Comparison of ENCODE assay signal across 11 mouse cellular contexts in the genomic region with DNA sequence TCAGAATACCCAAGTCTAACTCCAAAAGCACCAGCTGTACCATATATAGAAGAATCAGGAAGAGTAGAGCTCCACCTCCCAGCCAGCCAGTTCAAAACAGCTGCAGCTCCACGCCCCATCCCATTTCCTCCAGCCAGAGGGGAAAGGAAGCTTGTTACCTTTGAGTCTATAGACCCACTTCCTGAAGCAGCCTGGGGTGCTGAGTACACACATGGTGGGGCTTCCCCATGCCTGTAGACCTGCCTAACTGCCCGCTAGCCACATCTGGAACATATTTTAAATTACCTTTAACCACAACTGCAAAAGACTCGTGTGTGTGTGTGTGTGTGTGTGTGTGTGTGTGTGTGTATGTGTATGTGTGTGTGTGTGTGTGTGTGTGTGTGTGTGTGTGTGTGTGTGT.
A peak's percentile ranks its signal among the peaks of the same experiment; 100 is the strongest.
DNase-seq lines count a peak whose midpoint lies in the region; ATAC-seq and TF ChIP-seq lines count a peak whose summit lies in the region.
"Had no signal": no experiment of that assay in that cellular context is flagged by ENCODE, and none has a peak within 500 bp of the region (broad histone marks: within the 10 kb centered on the region; RNA-seq: fewer than 3 reads in every experiment).

No protein-coding gene starts in this region.

- peak; percentile 21; the same call in 1 of the 2 replicates for ATAC-seq in stomach, embryonic 16.5 days (ENCODE audit: insufficient read depth, low FRiP score)
- ATAC-seq: forebrain, postnatal 0 days had no signal

- no peak overlapping the region for H3K4me3 ChIP-seq in kidney, adult 2 months (ENCODE audit: insufficient read depth, low read depth, low read length)
- no peak overlapping the region for H3K4me3 ChIP-seq in stomach, embryonic 16.5 days (replicated peaks; ENCODE audit: low read length)
- H3K4me3 ChIP-seq: hindbrain, embryonic 10.5 days had no signal

- no peak overlapping the region for H3K9ac ChIP-seq in stomach, embryonic 16.5 days (ENCODE audit: low read length)
- H3K9ac ChIP-seq: forebrain, postnatal 0 days had no signal

- H3K9me3 ChIP-seq in stomach, embryonic 16.5 days (replicated peaks; ENCODE audit: control insufficient read depth, low read length): no peaks in the 10 kb centered on the region
- H3K9me3 ChIP-seq: hindbrain, embryonic 10.5 days had no signal

- TF ChIP-seq POLR2A in kidney, adult 2 months (IDR thresholded peaks at IDR 0.05; ENCODE audit: low read depth, low read length): no peak

- no peaks in the 10 kb centered on the region for H3K27me3 ChIP-seq in kidney, adult 2 months (replicated peaks; ENCODE audit: control insufficient read depth, insufficient read depth, low read length)
- H3K27me3 ChIP-seq in stomach, embryonic 16.5 days (ENCODE audit: control insufficient read depth, insufficient read depth, low read length): no peaks in the 10 kb centered on the region

- no peak for TF ChIP-seq CTCF in kidney, adult 2 months (conservative IDR thresholded peaks at IDR 0.05; ENCODE audit: insufficient read depth, insufficient read length, low read depth, low read length)

- intact Hi-C loops in heart, postnatal 10 days (cut with DNase I): no loop called here

- H3K4me2 ChIP-seq in stomach, embryonic 16.5 days (ENCODE audit: low read depth, low read length): no peak overlapping the region

- no peaks in the 10 kb centered on the region for H3K4me1 ChIP-seq in kidney, adult 2 months (ENCODE audit: control insufficient read depth, insufficient read depth, low read length)
- H3K4me1 ChIP-seq in stomach, embryonic 16.5 days (ENCODE audit: control insufficient read depth, insufficient read depth, low read length): no peaks in the 10 kb centered on the region

- peak; percentile 15 for DNase-seq in kidney, postnatal 10 days
- DNase-seq in kidney, adult 2 months: no peak
- peak; percentile 72 for DNase-seq in T-cell, adult 2 months (ENCODE audit: low spot score)
- DNase-seq in heart, postnatal 10 days: peak; percentile 35
- no peak for DNase-seq in frontal cortex, postnatal 10 days (ENCODE audit: low spot score in 2 of 2)
- DNase-seq in cerebellum, adult 18-20 months: no peak
- DNase-seq in adrenal gland, adult 2 months: no peak
- DNase-seq: forebrain, postnatal 0 days; kidney, postnatal 25 days had no signal

- no peak overlapping the region for H3K27ac ChIP-seq in kidney, adult 2 months (ENCODE audit: insufficient read depth, low read depth, low read length)
- H3K27ac ChIP-seq in stomach, embryonic 16.5 days (ENCODE audit: low read length): no peak overlapping the region

- 60% methylated on average over 3 of the region's 3 CpGs for WGBS in kidney, adult 2 months
- WGBS in stomach, embryonic 16.5 days: 68% methylated on average over 3 of the region's 3 CpGs

- no peaks in the 10 kb centered on the region for H3K36me3 ChIP-seq in kidney, adult 2 months (ENCODE audit: control insufficient read depth, insufficient read depth, low read length)
- no peaks in the 10 kb centered on the region for H3K36me3 ChIP-seq in stomach, embryonic 16.5 days (ENCODE audit: control insufficient read depth, insufficient read depth, low read length)
- H3K36me3 ChIP-seq: hindbrain, embryonic 10.5 days had no signal

Comparison
In these comparisons a context has a peak if more than half of its experiments do, and no peak if none do; other contexts are left out.
1. DNase-seq: peak in kidney, postnatal 10 days (single experiment), T-cell, adult 2 months (single experiment) and heart, postnatal 10 days (2 of 2); none in kidney, adult 2 months (single experiment), frontal cortex, postnatal 10 days (0 of 2), cerebellum, adult 18-20 months (0 of 2) and adrenal gland, adult 2 months (single experiment).